Mouse (Mus musculus): Measurements from ENCODE around the gene Apol7c.
"Not testable (repeated sequence)": the region's sequence is repeated elsewhere in the genome, so short reads cannot be mapped to it uniquely, and the experiment has no call there.

Apol7c gene

DNA sequence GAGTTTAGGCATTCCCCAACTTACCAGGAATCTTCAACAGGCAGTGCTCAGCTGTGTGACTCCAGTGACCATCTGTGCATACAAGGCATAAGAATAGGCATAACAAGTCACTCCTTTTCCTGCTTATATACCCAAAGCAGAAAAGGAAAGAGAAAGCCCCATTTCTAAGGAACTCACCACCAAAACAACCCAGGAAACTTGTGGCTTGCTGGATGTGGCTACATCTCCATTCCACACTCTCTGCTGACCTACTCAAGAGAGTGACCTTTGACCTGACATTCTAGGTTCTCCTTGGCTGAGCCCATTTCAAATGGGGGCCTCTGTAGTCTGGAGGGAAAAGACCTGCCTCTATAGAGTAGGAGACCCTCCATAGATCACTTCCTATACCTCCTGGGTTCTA is at the start of gene Apol7c:
TSS of gene Apol7c (minus strand) at position 101 of the 400 bp plus-strand sequence.
- in situ Hi-C loops (cut with MboI, MseI) = no loop called here

DNA sequence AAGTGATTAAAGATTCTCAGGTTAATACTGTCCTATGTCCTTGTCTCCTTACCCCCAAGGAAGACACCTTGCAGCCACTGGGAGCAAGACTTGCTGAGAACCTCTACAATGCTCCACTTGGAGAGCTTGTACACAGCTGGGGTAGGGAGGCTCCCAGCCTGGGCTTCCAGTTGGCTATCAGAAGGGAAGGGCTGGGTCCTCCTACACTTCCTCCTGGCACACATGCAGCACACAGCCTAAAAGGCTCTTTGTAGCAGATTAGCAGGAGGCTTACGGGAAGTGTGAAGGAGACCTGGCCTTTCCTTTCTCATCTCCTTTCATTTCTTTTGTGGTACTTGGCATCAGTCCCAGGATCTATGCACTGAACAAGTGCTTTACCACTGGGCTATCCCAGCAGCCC is 48.6 kb upstream of the Apol7c start:
- in situ Hi-C loops (cut with MboI, MseI) = no loop called here

- in situ Hi-C loops (cut with MboI, MseI) = no loop called here
Measured at GRCm38 (mm10) chr15:77579311-77579710, 46.2 kb upstream of the Apol7c start.

DNA sequence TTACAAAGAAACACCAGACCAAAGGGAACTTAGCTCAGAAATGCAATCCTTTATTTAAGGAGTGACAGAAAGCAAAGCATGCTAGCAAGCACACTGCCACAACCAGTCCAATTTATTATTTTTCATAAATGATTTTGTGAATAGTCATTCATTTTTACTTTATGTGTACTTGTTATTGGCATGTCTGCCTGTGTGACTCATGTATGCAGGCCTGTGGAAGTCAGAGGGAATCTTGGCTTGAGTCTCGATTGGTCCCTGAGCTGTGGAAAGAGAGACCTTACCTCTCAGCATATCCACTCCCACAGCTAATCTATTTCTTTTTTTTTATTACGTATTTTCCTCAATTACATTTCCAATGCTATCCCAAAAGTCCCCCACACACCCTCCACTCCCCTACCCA is 45.7 kb upstream of the Apol7c start:
- in situ Hi-C loops (cut with MboI, MseI) = no loop called here

DNA sequence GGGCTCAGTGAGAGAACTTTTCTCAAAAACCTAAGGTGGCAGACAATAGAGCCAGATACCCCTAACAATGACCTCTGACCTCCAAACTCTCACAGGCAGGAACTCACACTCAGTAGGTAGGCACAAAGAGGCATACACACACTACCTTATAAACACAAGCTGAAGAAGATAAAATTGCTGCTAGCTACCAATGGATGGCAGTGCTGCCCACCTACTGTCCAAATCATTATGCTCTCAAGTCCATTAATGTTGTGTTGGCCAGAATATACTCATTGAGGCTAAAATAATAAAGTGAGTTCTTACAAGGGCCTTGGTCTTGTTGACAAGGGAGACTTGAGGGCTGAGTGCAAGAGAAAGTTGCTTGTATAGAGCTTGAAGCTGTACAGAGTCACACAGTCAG is 30.1 kb upstream of the Apol7c start:
- in situ Hi-C loops (cut with MboI, MseI) = no loop called here

GRCm38 (mm10) chr15:77561792-77562191 is 28.7 kb upstream of the Apol7c start, which contains the start of gene 1700025B11Rik:
Gene 1700025B11Rik, minus strand, starts transcription at chr15:77561892.
- in situ Hi-C loops (cut with MboI, MseI) = no loop called here

DNA sequence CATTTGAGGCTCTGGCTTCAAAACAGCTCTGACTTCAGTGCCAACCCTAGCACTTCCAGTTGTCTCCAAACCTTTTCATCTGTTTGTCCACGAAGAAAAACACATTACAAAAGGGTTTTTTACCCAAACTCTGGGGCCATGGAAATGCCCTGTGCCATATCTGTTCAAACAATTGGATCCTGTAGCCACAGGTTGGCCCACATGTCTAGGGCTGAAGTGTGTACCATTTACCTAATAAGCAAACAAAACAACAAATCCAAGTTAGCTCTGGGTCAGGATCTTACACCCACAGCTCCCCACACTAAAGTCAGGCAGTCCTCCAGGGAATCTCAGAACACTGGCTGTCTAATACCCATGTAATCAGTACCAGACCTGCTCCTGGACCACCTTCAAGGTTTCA is 6.1 kb upstream of the Apol7c start:
- in situ Hi-C loops (cut with MboI, MseI) = not testable (repeated sequence)

DNA sequence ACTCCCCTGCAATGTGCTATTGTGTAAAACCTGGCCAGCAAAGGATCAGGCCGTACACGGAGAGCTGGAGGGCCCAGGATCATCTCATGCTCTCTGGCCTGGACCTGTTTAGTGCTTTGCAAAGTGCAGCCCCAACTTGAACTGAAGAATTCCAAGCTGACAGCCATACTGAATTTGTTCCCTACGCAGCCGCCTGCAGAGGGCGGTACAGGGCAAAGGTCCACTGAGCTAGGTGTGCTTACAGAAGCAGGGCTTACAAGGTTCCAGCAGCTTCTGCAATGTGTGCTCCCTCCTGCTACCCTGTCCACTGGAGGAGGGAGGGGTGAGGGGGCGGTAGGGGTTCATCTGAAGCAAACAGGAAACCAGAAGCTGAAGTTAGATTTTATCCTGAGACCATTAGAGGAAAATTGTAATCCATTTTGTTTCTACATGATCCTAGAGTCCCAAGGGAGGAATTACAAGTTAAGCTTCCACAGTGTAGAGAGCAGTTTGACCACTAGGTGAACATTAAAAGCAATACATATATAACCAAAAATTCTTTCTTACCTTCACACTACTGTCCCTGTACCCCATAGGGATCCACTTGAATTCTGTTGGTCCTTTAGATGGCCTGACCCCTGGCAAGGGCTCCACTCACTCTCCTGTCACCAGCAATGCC is 9.8 kb downstream of the Apol7c start:
- in situ Hi-C loops (cut with MboI, MseI) = not testable (repeated sequence)

GRCm38 (mm10) chr15:77520596-77520995 is 12.5 kb downstream of the Apol7c start:
- in situ Hi-C loops (cut with MboI, MseI) = not testable (repeated sequence)

GRCm38 (mm10) chr15:77507966-77508365 is 25.1 kb downstream of the Apol7c start, which contains the start of gene Apol11a:
Gene Apol11a, plus strand, starts transcription at chr15:77508271.
- in situ Hi-C loops (cut with MboI, MseI) = not testable (repeated sequence)

DNA sequence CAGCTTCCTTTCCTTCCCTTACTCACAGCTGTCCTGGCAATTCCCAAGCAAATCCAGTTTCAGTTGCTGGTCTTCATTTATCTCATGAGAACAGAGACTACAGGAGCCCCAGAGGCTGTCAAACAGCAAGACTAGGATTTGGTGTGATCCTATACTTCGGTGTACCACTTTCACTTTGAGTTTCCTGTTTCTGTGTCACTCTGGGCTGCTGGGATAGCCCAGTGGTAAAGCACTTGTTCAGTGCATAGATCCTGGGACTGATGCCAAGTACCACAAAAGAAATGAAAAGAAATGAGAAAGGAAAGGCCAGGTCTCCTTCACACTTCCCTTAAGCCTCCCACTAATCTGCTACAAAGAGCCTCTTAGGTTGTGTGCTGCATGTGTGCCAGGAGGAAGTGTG is 38.4 kb downstream of the Apol7c start:
- in situ Hi-C loops (cut with MboI, MseI) = not testable (repeated sequence)

DNA sequence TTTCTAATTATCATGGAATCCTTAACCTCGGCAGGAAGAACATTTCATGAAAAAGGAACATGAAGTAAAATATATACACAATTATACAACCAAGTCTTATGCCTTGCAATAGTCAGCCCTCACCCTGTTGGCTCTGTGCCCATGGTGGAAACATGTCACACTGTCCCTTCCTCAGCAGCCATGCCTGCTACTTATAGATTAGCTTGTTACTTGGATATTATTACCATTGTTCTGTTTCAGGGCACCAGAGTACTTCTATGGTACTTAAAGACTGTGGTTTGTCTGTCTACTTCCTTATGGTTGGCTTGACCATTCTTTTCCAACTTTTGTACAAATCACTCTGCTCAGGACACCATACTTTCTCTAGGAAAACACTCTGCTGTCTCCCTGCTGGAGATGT is 39.9 kb downstream of the Apol7c start:
- in situ Hi-C loops (cut with MboI, MseI) = not testable (repeated sequence)

DNA sequence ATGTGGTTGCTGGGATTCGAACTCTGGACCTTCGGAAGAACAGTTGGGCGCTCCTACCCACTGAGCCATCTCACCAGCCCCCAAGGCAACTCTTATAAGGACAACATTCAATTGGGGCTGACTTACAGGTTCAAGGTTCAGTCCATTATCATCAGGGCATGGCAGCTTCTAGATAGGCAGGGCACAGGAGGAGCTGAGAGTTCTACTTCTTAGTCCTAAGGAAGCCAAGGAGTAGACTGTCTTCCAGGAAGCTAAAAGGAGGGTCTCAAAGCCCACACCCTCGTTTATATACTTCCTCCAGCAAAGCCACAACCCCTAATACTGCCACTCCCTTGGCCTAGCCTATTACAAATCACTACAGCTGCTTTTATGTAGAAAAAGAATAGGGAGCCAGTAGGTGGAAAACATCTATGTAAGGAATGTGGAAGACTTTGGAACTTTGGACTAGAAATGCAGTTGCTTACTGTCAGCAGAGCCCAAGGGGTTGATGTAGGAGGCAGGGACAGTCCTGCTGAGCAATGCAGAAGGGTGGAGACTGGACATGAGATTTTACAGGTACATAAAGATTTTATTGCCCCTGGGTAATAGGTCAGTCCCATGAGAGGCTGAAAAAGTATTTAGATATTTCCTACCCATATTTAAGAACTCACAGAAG is 50.8 kb downstream of the Apol7c start:
- in situ Hi-C loops (cut with MboI, MseI) = no loop called here

DNA sequence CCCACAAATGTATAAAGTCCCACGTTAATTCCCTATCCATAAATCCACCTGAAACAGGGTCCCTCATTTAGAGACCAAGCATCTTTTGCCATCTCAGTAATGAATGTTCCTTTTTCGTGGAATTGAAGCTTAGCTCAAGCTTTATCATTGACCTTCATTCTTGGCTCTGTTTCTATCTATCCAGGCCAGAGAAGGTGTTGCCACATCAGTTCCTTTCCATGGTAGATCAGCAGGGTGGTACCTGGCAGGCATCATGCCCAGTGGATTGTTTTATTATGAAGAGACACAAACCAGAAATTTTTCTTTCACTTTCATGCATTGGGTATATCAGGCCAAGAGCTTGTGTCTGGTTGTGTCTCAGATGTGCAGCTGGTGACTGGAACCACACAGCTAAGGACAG is 56.4 kb downstream of the Apol7c start, which contains the start of gene Apol10a:
TSS of gene Apol10a (plus strand) at position 355 of the 400 bp plus-strand sequence.
- in situ Hi-C loops (cut with MboI, MseI) = not testable (repeated sequence)

Measured in T-helper 2 cell (primary cell).